Mouse (Mus musculus) embryonic facial prominence, embryonic 11.5 days (tissue): ENCODE results near the gene Pnmal1. TPM values are rescaled to one million over a fixed set of nuclear protein-coding genes. Genes with fewer than 3 reads are reported as not detected.

Source experiments
- ATAC-seq: fragments of 200-750 bp; cut with Nextera tagmentation; replicated peaks from 2 replicates; pipeline ENCODE4 v1.8.0; 2017; ENCODE audit warnings: low read depth; ENCODE audit not compliant: insufficient number of reproducible peaks, low FRiP score, low TSS enrichment
- DNase-seq: peaks from one replicate; pipeline ENCODE4 v3.0.0-alpha.2; 2015; ENCODE audit warnings: low spot score
- H3K27ac ChIP-seq: fragments of 300-500 bp; sonication (generic); replicated peaks from 2 replicates; pipeline ENCODE4 v1.5.1; 2014; ENCODE audit warnings: mild to moderate bottlenecking, low read depth, low read length, control low read depth
- H3K27me3 ChIP-seq: fragments of 300-500 bp; sonication (generic); 2 replicates; pipeline ENCODE4 v1.6.1; 2014; ENCODE audit warnings: mild to moderate bottlenecking, low read length, moderate library complexity, mixed read lengths; ENCODE audit not compliant: control insufficient read depth, insufficient read depth
- H3K36me3 ChIP-seq: fragments of 300-500 bp; sonication (generic); replicated peaks from 2 replicates; pipeline ENCODE4 v1.6.1; 2014; ENCODE audit warnings: low read depth, mild to moderate bottlenecking, low read length, moderate library complexity, mixed read lengths; ENCODE audit not compliant: control insufficient read depth, insufficient read depth
- H3K4me1 ChIP-seq: fragments of 300-500 bp; sonication (generic); 2 replicates; pipeline ENCODE4 v1.6.1; 2014; ENCODE audit warnings: low read length, mixed read lengths; ENCODE audit not compliant: control insufficient read depth, insufficient read depth
- H3K4me2 ChIP-seq: fragments of 300-500 bp; sonication (generic); 2 replicates; pipeline ENCODE4 v1.6.1; 2014; ENCODE audit warnings: low read depth, mild to moderate bottlenecking, control low read depth, low read length, moderate library complexity
- H3K4me3 ChIP-seq: fragments of 300-500 bp; sonication (generic); 2 replicates; pipeline ENCODE4 v1.5.1; 2014; ENCODE audit warnings: low read depth, low read length, control low read depth
- H3K9ac ChIP-seq: fragments of 300-500 bp; sonication (generic); replicated peaks from 2 replicates; pipeline ENCODE4 v1.6.1; 2014; ENCODE audit warnings: mild to moderate bottlenecking, control low read depth, low read length
- H3K9me3 ChIP-seq: fragments of 300-500 bp; sonication (generic); replicated peaks from 2 replicates; pipeline ENCODE4 v1.6.1; 2016; ENCODE audit warnings: mild to moderate bottlenecking, low read length, inconsistent platforms, mixed read lengths; ENCODE audit not compliant: control insufficient read depth
- WGBS: fragments of 180-500 bp; shearing (Covaris S2); extraction: QIAGEN DNeasy Blood & Tissue Kit; methylation state at CpG from one replicate; pipeline ENCODE4 v1.1.7; 2014; 5-methylcytosine and 5-hydroxymethylcytosine counted together
- polyA plus RNA-seq: library from polyadenylated mRNA; unstranded; fragments of >200 nt; fragmentation: Nextera tagmentation; extraction: Ambion mirVana; gene quantifications from 2 replicates; pipeline ENCODE4 v1.2.1, GENCODE M21; 2014

The Pnmal1 gene
- polyA plus RNA-seq, 1 experiment from 2014 or later: 5.3 TPM

DNA sequence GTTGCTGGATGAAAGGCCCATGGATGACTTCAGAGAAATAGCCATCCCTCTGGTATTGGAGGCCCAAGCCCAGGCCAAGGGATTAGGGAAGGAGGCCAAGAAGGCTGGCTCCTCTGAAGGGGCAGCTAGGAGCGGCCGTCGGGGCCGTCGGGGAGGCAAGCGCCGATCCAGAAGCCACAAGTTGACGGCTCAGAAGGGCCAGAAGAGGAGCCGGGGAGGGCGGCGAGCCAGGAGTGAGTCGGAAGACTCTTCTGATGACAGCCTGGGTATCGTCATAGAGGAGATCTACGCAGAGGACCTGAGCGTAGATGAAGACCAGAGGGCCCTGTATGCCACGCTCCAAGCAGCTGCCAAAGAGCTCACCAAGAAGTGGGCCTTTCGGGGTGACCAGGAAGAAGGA, 14.1 kb upstream of the Pnmal1 start:
- peak overlapping the region; percentile 63 for H3K4me3 ChIP-seq
- WGBS: 9% methylated on average over 17 of the region's 17 CpGs

DNA sequence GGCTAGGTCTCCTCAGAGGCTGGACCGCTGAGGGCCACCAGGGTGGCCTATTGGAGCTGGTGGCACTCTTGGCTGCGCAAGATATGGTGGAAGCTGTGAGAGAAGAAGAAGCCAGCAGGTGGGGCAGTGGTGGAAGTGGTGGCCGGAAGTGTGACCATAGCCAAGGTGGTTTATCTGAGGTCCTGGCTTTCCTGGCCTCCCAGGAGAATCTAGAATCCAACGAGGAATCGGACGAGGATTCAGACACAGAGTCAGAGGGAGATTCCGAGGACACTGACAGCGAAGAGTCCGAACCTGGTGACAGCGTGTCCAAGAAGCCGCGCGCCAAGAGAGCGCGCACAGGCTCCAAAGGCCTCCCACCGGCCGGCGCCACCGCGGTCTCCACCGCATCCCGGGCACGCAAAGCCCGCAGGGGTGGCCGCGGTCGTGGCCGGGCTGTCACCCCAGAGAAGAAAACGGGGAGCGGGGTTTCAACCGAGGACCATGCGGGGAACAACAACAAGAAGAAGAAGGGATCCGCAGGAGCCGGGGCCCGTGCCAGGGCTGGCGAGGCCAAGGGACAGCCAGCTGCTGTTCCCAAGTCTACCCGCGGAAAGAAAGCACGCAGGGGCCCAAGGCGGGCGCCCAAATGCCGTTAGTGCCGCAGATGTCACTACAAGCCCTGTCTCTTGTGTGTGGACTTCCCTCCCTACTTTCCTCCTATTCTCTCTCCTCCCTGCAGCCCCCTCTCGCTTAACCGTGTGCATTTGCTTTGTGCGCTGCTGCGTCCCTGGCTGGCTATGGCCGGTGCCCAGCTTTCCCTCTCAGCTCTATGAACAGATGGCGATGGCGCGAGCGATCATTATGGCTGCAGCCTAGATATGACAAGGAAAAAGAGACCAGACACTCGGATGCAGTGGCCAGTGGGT, 12.8 kb upstream of the Pnmal1 start:
- Histone ChIP-seq H3K36me3 (no peaks in the 10 kb centered on the region), H3K27me3 (peaks cover 46% of the 10 kb centered on the region), H3K27ac (no peak overlapping the region), H3K4me1 (peaks cover 11% of the 10 kb centered on the region), H3K9me3 (no peaks in the 10 kb centered on the region), H3K4me3 (peak overlapping the region; percentile 36), H3K9ac (peak overlapping the region; percentile 46), H3K4me2 (peak overlapping the region; percentile 67)
- peak; percentile 30 for DNase-seq
- 3% methylated on average over 52 of the region's 53 CpGs for WGBS
- no peak for ATAC-seq

More for the DNA sequence above, 14.1 kb upstream of the Pnmal1 start:
- Histone ChIP-seq H3K36me3 (no peaks in the 10 kb centered on the region), H3K4me1 (peaks cover 11% of the 10 kb centered on the region), H3K27me3 (peaks cover 46% of the 10 kb centered on the region), H3K4me2 (peak overlapping the region; percentile 87), H3K9me3 (no peaks in the 10 kb centered on the region), H3K9ac (no peak overlapping the region; the same call in 1 of the 2 replicates), H3K27ac (no peak overlapping the region)
- DNase-seq (no peak), ATAC-seq (no peak)

GRCm38 (mm10) chr7:16947349-16947895, 12.1 kb upstream of the Pnmal1 start:
- Histone ChIP-seq H3K27me3 (peaks cover 46% of the 10 kb centered on the region), H3K4me1 (peaks cover 11% of the 10 kb centered on the region), H3K4me3 (peak overlapping the region; percentile 36), H3K9ac (peak overlapping the region; percentile 46), H3K4me2 (peak overlapping the region; percentile 67), H3K27ac (no peak overlapping the region; the same call in 1 of the 2 replicates), H3K9me3 (no peaks in the 10 kb centered on the region), H3K36me3 (no peaks in the 10 kb centered on the region)
- 9% methylated on average over 21 of the region's 22 CpGs for WGBS
- ATAC-seq (no peak), DNase-seq (no peak)

DNA sequence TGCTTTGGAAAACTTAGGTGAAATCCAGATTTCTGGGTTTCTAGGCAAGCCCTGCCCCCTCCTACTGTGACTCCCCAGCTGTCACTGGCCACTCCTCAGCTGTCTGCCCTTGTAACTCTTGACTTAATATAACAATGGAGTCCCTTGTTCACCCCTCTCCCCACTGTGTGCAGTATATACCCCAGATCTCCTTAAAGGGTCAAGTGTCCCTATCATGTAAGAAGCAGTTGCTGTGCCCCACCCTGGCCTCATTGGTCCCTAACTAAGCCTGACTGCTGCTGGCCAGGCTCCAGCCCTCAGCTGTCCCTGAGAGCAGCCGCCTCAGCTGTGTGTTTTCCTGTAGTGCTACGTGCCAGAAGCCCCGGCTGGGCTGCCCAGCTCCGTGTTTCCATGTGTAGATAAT, 11.5 kb upstream of the Pnmal1 start:
- no peak overlapping the region for H3K27ac ChIP-seq
- no peak overlapping the region for H3K4me2 ChIP-seq
- DNase-seq (no peak), ATAC-seq (no peak)
- no peak overlapping the region for H3K9ac ChIP-seq
- H3K4me1 ChIP-seq: peaks cover 11% of the 10 kb centered on the region
- H3K9me3 ChIP-seq: no peaks in the 10 kb centered on the region
- no peak overlapping the region for H3K4me3 ChIP-seq
- peaks cover 46% of the 10 kb centered on the region for H3K27me3 ChIP-seq
- no peaks in the 10 kb centered on the region for H3K36me3 ChIP-seq
- WGBS: 9% methylated on average over 4 of the region's 4 CpGs

DNA sequence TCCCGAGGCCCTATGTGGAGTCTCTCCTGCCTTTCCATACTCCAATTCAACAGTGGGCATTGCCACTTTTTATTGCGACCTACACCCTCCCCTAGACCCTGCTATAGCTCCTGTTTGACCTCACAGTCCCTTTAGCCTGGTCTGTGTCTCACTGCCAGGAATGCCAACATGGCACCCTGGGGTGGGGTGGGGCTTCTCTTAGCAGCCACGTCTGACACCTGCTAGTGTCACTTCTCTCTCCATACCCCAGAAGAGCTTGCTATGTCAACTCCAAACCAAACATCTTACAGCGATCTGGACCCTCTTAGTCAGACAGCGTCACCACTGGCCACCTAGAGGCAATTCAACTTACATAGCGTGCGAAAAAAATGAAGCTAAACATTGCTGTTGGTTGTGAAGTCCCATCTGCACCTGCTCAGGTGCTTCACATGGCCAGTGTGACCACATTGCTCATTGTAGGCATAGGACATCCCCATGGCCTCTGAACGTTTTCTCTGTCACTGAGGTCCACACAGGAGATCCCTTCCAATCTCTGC, 10.5 kb upstream of the Pnmal1 start:
- Histone ChIP-seq H3K27me3 (peaks cover 46% of the 10 kb centered on the region), H3K4me3 (no peak overlapping the region), H3K9ac (no peak overlapping the region), H3K27ac (no peak overlapping the region), H3K36me3 (no peaks in the 10 kb centered on the region), H3K4me1 (peaks cover 11% of the 10 kb centered on the region), H3K4me2 (no peak overlapping the region), H3K9me3 (no peaks in the 10 kb centered on the region)
- WGBS: 51% methylated on average over 8 of the region's 8 CpGs
- ATAC-seq (no peak), DNase-seq (no peak)

DNA sequence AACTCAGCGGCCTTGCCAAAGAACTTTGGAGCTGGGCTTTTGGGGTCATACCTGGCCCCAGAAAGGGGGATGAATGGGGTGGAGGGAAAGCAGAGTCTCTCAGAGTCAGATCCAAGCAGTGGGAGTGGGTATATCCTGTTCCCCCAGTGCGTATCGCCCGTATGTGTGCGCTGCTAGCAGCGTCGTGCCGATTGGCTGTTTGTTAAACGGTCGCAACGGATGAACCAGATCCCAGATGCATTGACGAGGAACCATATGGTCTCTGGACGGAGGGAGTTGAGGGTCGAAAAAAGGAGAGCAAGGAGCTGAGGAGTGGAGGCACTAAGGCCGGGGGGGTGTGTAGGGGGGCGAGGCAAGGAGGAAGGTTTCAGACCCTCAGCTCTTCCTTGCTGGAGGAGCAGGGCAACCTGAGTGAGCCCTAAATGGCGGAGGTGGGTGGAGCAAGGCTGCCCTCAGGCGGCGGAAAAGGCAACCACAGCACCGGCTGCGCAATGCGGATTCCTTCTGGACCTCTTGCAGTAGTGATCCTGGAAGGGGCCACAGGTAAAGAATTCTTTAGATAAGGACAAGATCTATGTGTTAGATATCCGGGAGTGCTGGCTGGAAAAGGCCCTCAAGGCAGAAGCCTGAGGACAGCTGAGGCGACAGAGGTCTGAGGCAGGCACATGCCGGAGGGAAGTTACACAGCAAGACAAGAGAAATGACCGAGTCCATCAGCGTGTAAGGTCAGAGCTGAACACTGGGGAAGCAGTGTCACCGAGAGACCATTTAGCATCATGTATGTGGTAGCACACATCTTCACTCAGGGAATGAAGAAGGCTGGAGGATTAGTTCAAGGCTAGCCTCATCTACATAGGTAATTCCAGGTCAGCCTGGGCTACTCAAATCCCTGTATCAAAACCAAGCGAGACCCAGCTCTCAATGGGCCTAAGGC, 9.3 kb upstream of the Pnmal1 start:
- Histone ChIP-seq H3K9ac (peak overlapping the region; percentile 30), H3K4me1 (peaks cover 11% of the 10 kb centered on the region), H3K36me3 (no peaks in the 10 kb centered on the region), H3K27me3 (peaks cover 45% of the 10 kb centered on the region), H3K9me3 (no peaks in the 10 kb centered on the region), H3K4me2 (peak overlapping the region; percentile 63), H3K27ac (no peak overlapping the region), H3K4me3 (peak overlapping the region; percentile 20; the same call in 1 of the 2 replicates)
- ATAC-seq: peak; percentile 40
- DNase-seq: peak; percentile 87
- WGBS: 13% methylated on average over 29 of the region's 29 CpGs

DNA sequence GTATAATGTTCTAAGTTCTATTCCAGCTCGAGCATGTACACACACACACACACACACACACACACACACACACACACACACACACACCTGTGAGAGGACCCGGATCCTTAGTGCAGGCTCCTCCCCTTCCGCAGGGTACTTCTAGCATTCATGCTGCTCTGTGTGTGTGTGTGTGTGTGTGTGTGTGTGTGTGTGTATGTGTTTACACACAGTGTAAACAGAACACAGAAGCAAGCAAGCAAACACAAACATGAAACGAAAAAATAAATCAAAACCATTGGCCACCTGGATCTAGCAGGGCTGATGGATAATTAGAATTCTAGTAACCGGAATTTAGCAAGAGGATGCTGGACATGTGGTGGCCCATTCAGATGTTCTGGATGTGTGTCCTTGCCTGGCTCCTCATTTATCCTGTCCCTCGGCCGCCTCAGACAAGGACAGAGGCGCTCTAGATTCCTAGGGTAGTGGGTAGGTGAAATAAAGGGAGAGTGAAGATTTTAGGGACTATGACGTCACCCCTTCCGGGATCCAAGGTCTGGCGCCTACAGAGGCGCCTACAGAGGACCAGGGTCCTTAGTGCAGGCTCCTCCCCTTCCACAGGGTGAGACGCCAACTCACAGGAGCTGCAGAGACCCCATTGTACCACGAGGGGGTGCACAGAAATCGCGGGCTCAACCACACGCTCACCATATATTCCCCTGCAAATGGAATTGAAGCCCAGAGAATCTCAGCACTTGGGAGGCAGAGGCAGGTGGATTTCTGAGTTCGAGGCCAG, 8.4 kb upstream of the Pnmal1 start:
- H3K27me3 ChIP-seq: peaks cover 36% of the 10 kb centered on the region
- ATAC-seq: peak; percentile 46; the same call in 1 of the 2 replicates
- peaks cover 11% of the 10 kb centered on the region for H3K4me1 ChIP-seq

More for the DNA sequence above, 8.4 kb upstream of the Pnmal1 start:
- WGBS: 29% methylated on average over 18 of the region's 18 CpGs
- DNase-seq: peak; percentile 89
- Histone ChIP-seq H3K4me3 (no peak overlapping the region), H3K9ac (no peak overlapping the region), H3K4me2 (no peak overlapping the region), H3K27ac (no peak overlapping the region), H3K36me3 (no peaks in the 10 kb centered on the region), H3K9me3 (no peaks in the 10 kb centered on the region)
